Mouse (Mus musculus): ENCODE data around the gene Cysrt1.

GRCm38 (mm10) chr2:25210686-25211085, 31.6 kb downstream of the Cysrt1 start:
- TF ChIP-seq CTCF (IDR thresholded peaks at IDR 0.05; ENCODE audit: control insufficient read depth, insufficient read depth, low read length) (no peak), POLR2A (IDR thresholded peaks at IDR 0.05; ENCODE audit: borderline replicate concordance, control insufficient read depth, low read depth, low read length) (no peak)
